Mouse (Mus musculus): ENCODE results near the gene Tmem235.

- no peak for TF ChIP-seq POLR2A (IDR thresholded peaks at IDR 0.05; ENCODE audit: borderline replicate concordance, control insufficient read depth, low read depth, low read length)
- TF ChIP-seq CTCF (IDR thresholded peaks at IDR 0.05; ENCODE audit: control insufficient read depth, insufficient read depth, low read length), result no peak
Measured at GRCm38 (mm10) chr11:117827386-117827785, 33.2 kb upstream of the Tmem235 start.
